Mouse (Mus musculus): ENCODE results near the gene Hhat.

GRCm38 (mm10) chr1:192587451-192587850 is 183.6 kb downstream of the Hhat start:
- no peak for TF ChIP-seq CTCF (IDR thresholded peaks at IDR 0.05; ENCODE audit: borderline replicate concordance, insufficient read depth, low read length)
- TF ChIP-seq POLR2A (IDR thresholded peaks at IDR 0.05; ENCODE audit: low read depth, low read length), result no peak
